Mouse (Mus musculus): Measurements from ENCODE around the gene Zfp143.

- TF ChIP-seq CTCF (IDR thresholded peaks at IDR 0.05; ENCODE audit: low read depth) (no peak), EP300 (IDR thresholded peaks at IDR 0.05; ENCODE audit: low read depth) (no peak)
Observed at GRCm38 (mm10) chr7:110023553-110023952, 37.5 kb upstream of the Zfp143 start.

Data from heart, postnatal 0 days (tissue).